Mouse (Mus musculus) megakaryocyte, embryonic 14.5 days (primary cell): ENCODE data around the gene Elk4.

Source experiments
- FLI1 ChIP-seq: IDR thresholded peaks from 2 replicates; pipeline ENCODE4 v1.6.1; 2012; ENCODE audit warnings: low read length, inconsistent platforms, mixed read lengths
- GATA1 ChIP-seq: IDR thresholded peaks from 3 replicates; pipeline ENCODE4 v1.6.1; 2012; ENCODE audit warnings: mixed read lengths, low read length, inconsistent platforms, borderline replicate concordance

- no peak for TF ChIP-seq GATA1
- TF ChIP-seq FLI1: no peak
These were observed 42.8 kb upstream of the Elk4 start for GRCm38 (mm10) chr1:131964580-131964979.
